Mouse (Mus musculus) erythroblast, embryonic 14.5 days (primary cell): ENCODE data around the gene Adora2a.

Experiments
- GATA1 ChIP-seq: IDR thresholded peaks from 2 replicates; pipeline ENCODE4 v1.6.1; 2012; ENCODE audit warnings: low read length, inconsistent platforms, mixed read lengths
- TAL1 ChIP-seq: IDR thresholded peaks from 3 replicates; pipeline ENCODE4 v1.6.1; 2012; ENCODE audit warnings: low read length, inconsistent platforms, mixed read lengths

DNA sequence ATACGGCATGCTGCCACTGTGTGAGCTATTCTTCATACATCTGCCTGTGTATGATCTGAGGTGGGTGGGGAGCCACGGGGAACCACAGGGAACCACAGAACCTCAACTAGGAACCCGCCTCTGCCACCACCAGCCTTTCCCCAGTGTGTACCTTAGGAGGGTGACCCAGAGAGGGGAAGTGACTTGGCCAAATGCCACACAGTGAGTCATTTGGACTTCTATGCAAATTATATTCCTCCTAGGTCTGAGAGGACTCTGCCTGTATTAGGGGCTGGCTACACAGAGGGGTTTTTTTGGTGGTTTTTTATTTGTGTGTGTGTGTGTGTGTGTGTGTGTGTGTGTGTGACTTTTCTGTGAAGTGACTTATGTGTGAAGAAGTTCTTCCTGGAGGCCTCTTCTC is 9.9 kb downstream of the Adora2a start:
- no peak for TF ChIP-seq GATA1
- TF ChIP-seq TAL1 = no peak
